Comparison of ENCODE assay signal across 18 mouse cellular contexts in genomic region chr14:30568016-30568415, GRCm38 (mm10).
"Had no signal": no experiment of that assay in that cellular context is flagged by ENCODE, and none has a peak within 500 bp of the region (broad histone marks: within the 10 kb centered on the region; RNA-seq: fewer than 3 reads in every experiment).

No protein-coding gene starts in this region.

- H3K27ac ChIP-seq: midbrain, embryonic 10.5 days; midbrain, embryonic 12.5 days; midbrain, embryonic 15.5 days; neural tube, embryonic 13.5 days; neural tube, embryonic 15.5 days had no signal

- DNase-seq: lung, adult 18-20 months; lung, embryonic 14.5 days; lung, postnatal 10 days; lung, postnatal 4 days; retina, postnatal 1 day; right cerebral cortex, adult 18-20 months; right cerebral cortex, postnatal 25 days; right cerebral cortex, postnatal 4 days; spleen, adult 18-20 months; thymus, adult 2 months; thymus, postnatal 25 days; thymus, postnatal 4 days had no signal

- H3K9ac ChIP-seq: lung, embryonic 14.5 days; midbrain, embryonic 12.5 days; midbrain, embryonic 15.5 days; neural tube, embryonic 13.5 days; neural tube, embryonic 15.5 days had no signal

- H3K4me2 ChIP-seq: lung, embryonic 14.5 days; midbrain, embryonic 12.5 days; midbrain, embryonic 15.5 days; neural tube, embryonic 13.5 days; neural tube, embryonic 15.5 days had no signal

- H3K4me1 ChIP-seq: midbrain, embryonic 10.5 days; midbrain, embryonic 12.5 days; midbrain, embryonic 15.5 days; neural tube, embryonic 13.5 days; neural tube, embryonic 15.5 days had no signal

- H3K9me3 ChIP-seq: midbrain, embryonic 10.5 days; midbrain, embryonic 12.5 days; midbrain, embryonic 15.5 days; neural tube, embryonic 13.5 days; neural tube, embryonic 15.5 days had no signal

- ATAC-seq: midbrain, embryonic 15.5 days had no signal

- H3K4me3 ChIP-seq: midbrain, embryonic 10.5 days; midbrain, embryonic 12.5 days; midbrain, embryonic 15.5 days; myocyte; neural tube, embryonic 13.5 days; neural tube, embryonic 15.5 days had no signal

- H3K27me3 ChIP-seq: midbrain, embryonic 12.5 days; midbrain, embryonic 15.5 days; neural tube, embryonic 13.5 days; neural tube, embryonic 15.5 days had no signal
